Mouse (Mus musculus): ENCODE results near the gene Ltb. TPM values are rescaled to one million over a fixed set of nuclear protein-coding genes. Genes with fewer than 3 reads are reported as not detected.

Ltb gene
- polyA plus RNA-seq (2015; fragmentation: Nextera tagmentation; extraction: Ambion mirVana): 1.1 and 1.2 TPM in 2 replicates

DNA sequence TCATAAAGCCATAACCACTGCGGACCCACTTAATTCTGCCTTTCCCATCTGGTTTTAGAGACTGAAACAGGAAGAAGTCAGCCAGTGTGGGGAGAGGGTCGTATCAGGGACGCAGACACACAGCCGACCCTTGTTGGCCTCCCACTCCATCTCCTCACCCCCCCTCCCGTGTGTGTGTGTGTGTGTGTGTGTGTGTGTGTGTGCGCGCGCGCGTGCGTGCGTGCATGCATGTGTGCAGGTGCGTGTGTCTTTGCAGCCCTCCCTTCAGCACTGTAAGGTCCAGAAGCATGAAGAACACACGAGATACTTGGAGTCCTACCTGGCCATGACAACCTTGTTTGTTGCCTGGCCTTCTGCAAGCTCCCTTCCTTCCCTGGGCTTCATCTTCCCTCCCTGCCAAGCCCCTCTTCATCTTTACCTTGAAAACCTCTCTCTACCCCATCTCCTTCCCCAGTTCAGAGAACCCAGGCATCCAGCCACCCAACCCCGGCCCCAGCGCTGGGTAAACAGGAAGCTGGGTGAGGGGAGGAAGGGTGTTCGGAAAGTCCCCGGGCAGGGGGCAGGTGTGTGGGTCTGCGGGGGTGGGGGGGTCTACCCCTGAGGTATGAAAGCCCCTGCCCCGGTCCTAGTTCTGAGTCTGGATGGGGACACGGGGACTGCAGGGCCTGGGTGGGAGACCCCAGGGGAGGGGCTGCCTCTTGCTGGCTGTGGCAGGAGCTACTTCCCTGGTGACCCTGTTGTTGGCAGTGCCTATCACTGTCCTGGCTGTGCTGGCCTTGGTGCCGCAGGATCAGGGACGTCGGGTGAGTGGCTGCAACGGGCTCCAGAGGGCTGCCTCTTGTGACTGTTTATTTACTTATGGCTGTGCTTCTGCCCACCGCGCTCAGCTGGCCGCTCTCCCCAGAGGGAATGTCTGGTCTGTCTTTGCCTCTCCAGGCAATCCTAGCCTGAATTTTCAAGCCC is at the start of gene Ltb:
Gene Ltb, plus strand, starts transcription at position 559 of the 963 bp plus-strand sequence.
- Histone ChIP-seq H3K27me3 (replicated peaks; ENCODE audit: control insufficient read depth, insufficient read depth, low read length) (peaks cover 25% of the 10 kb centered on the region), H3K9me3 (ENCODE audit: control insufficient read depth, low read length) (no peaks in the 10 kb centered on the region), H3K9ac (ENCODE audit: low read depth, low read length) (no peak within 1 kb of the TSS), H3K4me1 (ENCODE audit: control insufficient read depth, insufficient read depth, low read depth, low read length) (peaks cover 8% of the 10 kb centered on the region; the same call in 1 of the 2 replicates), H3K4me2 (ENCODE audit: low read length) (peak within 1 kb of the TSS; percentile 80; the same call in 1 of the 2 replicates), H3K4me3 (ENCODE audit: low read length) (peak within 1 kb of the TSS; percentile 47), H3K36me3 (ENCODE audit: control insufficient read depth, insufficient read depth, low read length) (no peaks in the 10 kb centered on the region), H3K27ac (ENCODE audit: low read depth, low read length) (no peak within 1 kb of the TSS)
- ATAC-seq: no peak
- WGBS: 69% methylated on average over 25 of the region's 28 CpGs

DNA sequence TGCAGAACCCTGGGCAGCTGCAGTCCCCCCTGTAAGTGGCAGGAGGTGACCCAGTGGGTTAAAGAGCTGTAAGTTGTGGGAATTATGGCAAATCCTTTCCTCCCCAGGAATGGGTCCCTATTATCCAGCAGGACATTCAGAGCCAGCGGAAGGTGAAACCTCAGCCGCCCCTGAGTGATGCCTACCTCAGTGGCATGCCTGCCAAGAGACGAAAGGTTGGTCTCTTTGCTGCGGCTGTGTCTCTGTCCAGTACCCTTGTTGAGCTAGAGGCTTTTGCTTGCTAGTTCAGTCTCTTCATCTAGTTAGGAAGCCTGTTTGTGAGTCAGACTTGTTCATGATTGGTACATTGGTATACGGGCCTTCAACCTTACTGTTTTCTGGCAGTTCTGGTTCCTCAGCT is 48.1 kb upstream of the Ltb start:
- ATAC-seq: no peak
- Histone ChIP-seq H3K27me3 (replicated peaks; ENCODE audit: control insufficient read depth, insufficient read depth, low read length) (no peaks in the 10 kb centered on the region), H3K9ac (ENCODE audit: low read depth, low read length) (no peak overlapping the region), H3K9me3 (ENCODE audit: control insufficient read depth, low read length) (peaks cover 3% of the 10 kb centered on the region; the same call in 1 of the 2 replicates), H3K36me3 (ENCODE audit: control insufficient read depth, insufficient read depth, low read length) (peaks cover 90% of the 10 kb centered on the region), H3K4me2 (ENCODE audit: low read length) (no peak overlapping the region), H3K4me1 (ENCODE audit: control insufficient read depth, insufficient read depth, low read depth, low read length) (no peaks in the 10 kb centered on the region), H3K4me3 (ENCODE audit: low read length) (no peak overlapping the region), H3K27ac (ENCODE audit: low read depth, low read length) (no peak overlapping the region)
- WGBS: 90% methylated on average over 5 of the region's 5 CpGs

DNA sequence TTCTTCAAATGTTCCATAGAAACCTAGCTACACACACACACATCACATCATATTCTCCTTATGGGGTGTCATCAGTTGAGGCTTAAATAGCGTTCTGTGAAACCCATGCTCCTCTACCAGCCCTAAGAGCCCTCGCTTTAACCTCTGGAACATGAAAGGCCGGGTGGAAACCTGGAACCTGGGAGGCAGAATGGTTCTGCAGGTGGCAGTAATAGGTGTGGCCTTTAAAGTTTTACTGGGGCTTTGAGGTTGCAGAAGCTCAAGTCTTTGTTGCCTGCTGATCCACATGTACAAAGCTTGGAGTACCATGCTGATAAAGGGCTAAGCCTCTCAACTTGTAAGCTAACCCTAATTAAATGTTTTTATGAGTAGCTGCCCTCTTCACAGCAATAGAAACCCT is 46.9 kb upstream of the Ltb start:
- H3K27ac ChIP-seq (ENCODE audit: low read depth, low read length): no peak overlapping the region
- peaks cover 88% of the 10 kb centered on the region for H3K36me3 ChIP-seq (ENCODE audit: control insufficient read depth, insufficient read depth, low read length)
- H3K9me3 ChIP-seq (ENCODE audit: control insufficient read depth, low read length): peaks cover 3% of the 10 kb centered on the region; the same call in 1 of the 2 replicates
- H3K4me1 ChIP-seq (ENCODE audit: control insufficient read depth, insufficient read depth, low read depth, low read length): no peaks in the 10 kb centered on the region
- no peaks in the 10 kb centered on the region for H3K27me3 ChIP-seq (replicated peaks; ENCODE audit: control insufficient read depth, insufficient read depth, low read length)
- no peak overlapping the region for H3K4me3 ChIP-seq (ENCODE audit: low read length)
- no peak overlapping the region for H3K9ac ChIP-seq (ENCODE audit: low read depth, low read length)
- H3K4me2 ChIP-seq (ENCODE audit: low read length): no peak overlapping the region
- ATAC-seq: no peak
- 63% methylated on average over 3 of the region's 3 CpGs for WGBS

DNA sequence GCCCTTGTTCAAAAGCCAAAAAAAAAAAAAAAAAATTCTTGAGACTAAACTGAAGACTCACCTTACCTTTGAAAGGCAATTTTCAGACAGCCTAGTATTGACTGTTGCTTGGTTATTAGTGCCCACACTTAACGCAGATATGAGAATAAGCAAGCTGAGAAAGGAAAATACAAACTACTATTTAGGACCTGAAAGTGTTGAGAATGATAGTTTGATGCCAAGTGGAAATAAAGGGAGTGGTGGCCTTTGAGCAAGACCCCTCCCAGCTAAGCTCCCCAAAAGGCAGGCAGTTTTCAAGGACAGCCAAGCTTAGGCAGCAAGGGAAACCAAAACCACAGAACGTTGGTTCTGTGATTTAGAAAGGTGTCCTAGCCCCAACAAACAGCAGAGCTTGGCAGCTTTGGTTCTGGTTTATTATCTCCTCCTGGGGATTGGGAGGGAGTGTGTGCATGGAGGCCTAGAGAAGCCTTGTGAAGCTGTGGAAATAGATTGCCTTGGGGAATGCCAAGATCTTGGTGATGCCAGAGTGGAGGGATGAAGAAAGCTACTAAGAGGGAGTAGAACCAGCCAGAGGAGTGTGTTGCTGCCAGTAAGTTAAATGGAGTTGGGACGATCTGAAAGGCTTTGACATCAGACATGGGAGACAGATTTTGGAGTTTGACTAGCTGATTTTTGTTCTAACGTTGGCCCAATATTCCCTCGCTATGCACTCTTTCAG is 46.2 kb upstream of the Ltb start:
- Histone ChIP-seq H3K4me2 (ENCODE audit: low read length) (no peak overlapping the region), H3K4me1 (ENCODE audit: control insufficient read depth, insufficient read depth, low read depth, low read length) (no peaks in the 10 kb centered on the region), H3K4me3 (ENCODE audit: low read length) (no peak overlapping the region), H3K36me3 (ENCODE audit: control insufficient read depth, insufficient read depth, low read length) (peaks cover 87% of the 10 kb centered on the region), H3K9ac (ENCODE audit: low read depth, low read length) (no peak overlapping the region), H3K27ac (ENCODE audit: low read depth, low read length) (no peak overlapping the region), H3K27me3 (replicated peaks; ENCODE audit: control insufficient read depth, insufficient read depth, low read length) (no peaks in the 10 kb centered on the region), H3K9me3 (ENCODE audit: control insufficient read depth, low read length) (peaks cover 3% of the 10 kb centered on the region; the same call in 1 of the 2 replicates)
- ATAC-seq: no peak
- 72% methylated on average over 5 of the region's 5 CpGs for WGBS

DNA sequence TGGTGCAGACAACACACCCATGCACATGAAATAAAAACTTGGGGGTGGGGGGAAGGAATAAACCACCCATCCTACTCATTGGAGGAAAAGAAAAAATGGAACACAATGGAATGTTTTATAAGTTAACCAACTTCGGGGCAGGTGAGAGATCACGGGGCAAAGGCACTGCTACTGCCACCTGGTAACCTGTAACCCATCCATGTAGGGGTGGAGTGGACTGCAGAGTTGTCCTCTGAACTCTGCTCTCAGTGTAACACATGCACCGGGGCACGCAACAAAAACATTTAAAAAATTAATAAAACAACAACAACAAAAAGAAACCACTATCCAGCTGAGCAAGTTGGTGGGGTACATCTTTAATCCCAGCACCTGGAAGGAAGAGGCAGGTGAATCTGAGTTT is 42.1 kb upstream of the Ltb start:
- Histone ChIP-seq H3K4me3 (ENCODE audit: low read length) (no peak overlapping the region), H3K27ac (ENCODE audit: low read depth, low read length) (no peak overlapping the region), H3K4me2 (ENCODE audit: low read length) (no peak overlapping the region), H3K9ac (ENCODE audit: low read depth, low read length) (no peak overlapping the region), H3K27me3 (replicated peaks; ENCODE audit: control insufficient read depth, insufficient read depth, low read length) (no peaks in the 10 kb centered on the region), H3K36me3 (ENCODE audit: control insufficient read depth, insufficient read depth, low read length) (peaks cover 88% of the 10 kb centered on the region), H3K9me3 (ENCODE audit: control insufficient read depth, low read length) (no peaks in the 10 kb centered on the region), H3K4me1 (ENCODE audit: control insufficient read depth, insufficient read depth, low read depth, low read length) (no peaks in the 10 kb centered on the region)
- WGBS: 93% methylated on average over 4 of the region's 4 CpGs
- ATAC-seq: no peak

DNA sequence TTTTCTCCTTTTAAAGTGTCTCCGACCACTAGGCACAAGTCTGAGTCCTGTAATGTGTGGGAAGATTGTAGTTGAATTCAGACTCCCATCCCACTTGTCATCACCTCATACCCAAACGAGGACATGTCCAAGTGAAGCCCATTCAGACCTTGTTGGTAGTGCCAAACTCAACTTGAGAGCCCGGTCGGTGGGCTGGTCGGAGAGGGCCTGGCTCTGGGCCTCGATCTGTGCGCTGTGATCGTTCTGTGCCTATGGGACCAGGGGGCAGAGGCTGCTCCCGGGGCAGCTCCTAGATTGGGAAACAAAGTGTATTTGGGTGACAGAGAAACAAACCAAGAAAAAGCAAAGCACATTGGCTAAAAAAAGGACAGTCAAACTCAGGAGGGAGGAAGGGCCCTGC is 41.2 kb upstream of the Ltb start:
- Histone ChIP-seq H3K27ac (ENCODE audit: low read depth, low read length) (no peak overlapping the region), H3K4me1 (ENCODE audit: control insufficient read depth, insufficient read depth, low read depth, low read length) (no peaks in the 10 kb centered on the region), H3K4me3 (ENCODE audit: low read length) (no peak overlapping the region), H3K9me3 (ENCODE audit: control insufficient read depth, low read length) (no peaks in the 10 kb centered on the region), H3K36me3 (ENCODE audit: control insufficient read depth, insufficient read depth, low read length) (peaks cover 92% of the 10 kb centered on the region), H3K4me2 (ENCODE audit: low read length) (no peak overlapping the region), H3K9ac (ENCODE audit: low read depth, low read length) (no peak overlapping the region), H3K27me3 (replicated peaks; ENCODE audit: control insufficient read depth, insufficient read depth, low read length) (no peaks in the 10 kb centered on the region)
- ATAC-seq: no peak
- 92% methylated on average over 9 of the region's 9 CpGs for WGBS

DNA sequence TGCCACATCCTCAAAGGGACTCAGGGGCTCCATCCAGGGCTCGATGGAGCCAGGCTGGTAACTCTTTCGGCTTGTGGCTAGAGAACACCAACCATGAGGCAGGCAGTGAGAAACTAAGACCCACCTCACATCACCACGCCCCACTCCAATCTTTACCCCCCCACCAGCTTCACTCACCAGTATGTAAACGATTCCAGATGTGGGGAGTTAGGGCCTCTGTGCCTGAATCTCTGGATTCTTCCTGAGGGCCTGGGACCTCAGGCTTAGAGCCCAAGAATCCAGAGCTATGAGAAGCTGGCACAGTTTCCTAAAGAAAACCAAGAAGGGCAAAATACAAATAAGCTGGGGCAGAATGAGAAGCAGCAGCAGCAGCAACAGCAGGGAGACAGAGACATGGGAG is 40.3 kb upstream of the Ltb start:
- no peak overlapping the region for H3K4me3 ChIP-seq (ENCODE audit: low read length)
- no peaks in the 10 kb centered on the region for H3K27me3 ChIP-seq (replicated peaks; ENCODE audit: control insufficient read depth, insufficient read depth, low read length)
- H3K9me3 ChIP-seq (ENCODE audit: control insufficient read depth, low read length): no peaks in the 10 kb centered on the region
- H3K27ac ChIP-seq (ENCODE audit: low read depth, low read length): no peak overlapping the region
- WGBS: 88% methylated on average over 4 of the region's 4 CpGs
- no peak overlapping the region for H3K9ac ChIP-seq (ENCODE audit: low read depth, low read length)
- no peaks in the 10 kb centered on the region for H3K4me1 ChIP-seq (ENCODE audit: control insufficient read depth, insufficient read depth, low read depth, low read length)
- no peak for ATAC-seq
- H3K36me3 ChIP-seq (ENCODE audit: control insufficient read depth, insufficient read depth, low read length): peaks cover 94% of the 10 kb centered on the region
- H3K4me2 ChIP-seq (ENCODE audit: low read length): no peak overlapping the region

DNA sequence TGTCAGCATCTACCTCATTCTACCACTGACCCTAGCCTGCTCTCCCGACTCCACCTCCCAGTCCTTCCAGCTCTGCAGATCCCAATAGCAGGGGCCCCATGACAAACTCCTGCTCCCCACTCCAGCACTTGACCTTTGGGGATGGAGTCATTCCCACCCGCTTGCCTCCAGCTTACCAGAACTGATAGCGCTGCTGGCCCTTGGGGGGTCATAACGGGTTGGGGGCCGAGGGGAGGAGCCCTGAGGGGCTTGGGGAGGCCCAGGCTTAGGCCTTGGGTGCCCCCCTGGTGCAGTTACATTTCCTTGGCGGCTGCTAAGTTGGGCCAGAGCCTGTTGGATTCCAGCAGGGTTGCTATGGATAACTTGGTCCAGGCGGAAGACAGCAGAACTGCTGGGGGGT is 39.6 kb upstream of the Ltb start:
- ATAC-seq: no peak
- no peak overlapping the region for H3K4me2 ChIP-seq (ENCODE audit: low read length)
- H3K27me3 ChIP-seq (replicated peaks; ENCODE audit: control insufficient read depth, insufficient read depth, low read length): no peaks in the 10 kb centered on the region
- WGBS: 65% methylated on average over 7 of the region's 7 CpGs
- H3K9me3 ChIP-seq (ENCODE audit: control insufficient read depth, low read length): no peaks in the 10 kb centered on the region
- no peaks in the 10 kb centered on the region for H3K4me1 ChIP-seq (ENCODE audit: control insufficient read depth, insufficient read depth, low read depth, low read length)
- H3K36me3 ChIP-seq (ENCODE audit: control insufficient read depth, insufficient read depth, low read length): peaks cover 94% of the 10 kb centered on the region
- no peak overlapping the region for H3K4me3 ChIP-seq (ENCODE audit: low read length)
- no peak overlapping the region for H3K27ac ChIP-seq (ENCODE audit: low read depth, low read length)
- no peak overlapping the region for H3K9ac ChIP-seq (ENCODE audit: low read depth, low read length)

DNA sequence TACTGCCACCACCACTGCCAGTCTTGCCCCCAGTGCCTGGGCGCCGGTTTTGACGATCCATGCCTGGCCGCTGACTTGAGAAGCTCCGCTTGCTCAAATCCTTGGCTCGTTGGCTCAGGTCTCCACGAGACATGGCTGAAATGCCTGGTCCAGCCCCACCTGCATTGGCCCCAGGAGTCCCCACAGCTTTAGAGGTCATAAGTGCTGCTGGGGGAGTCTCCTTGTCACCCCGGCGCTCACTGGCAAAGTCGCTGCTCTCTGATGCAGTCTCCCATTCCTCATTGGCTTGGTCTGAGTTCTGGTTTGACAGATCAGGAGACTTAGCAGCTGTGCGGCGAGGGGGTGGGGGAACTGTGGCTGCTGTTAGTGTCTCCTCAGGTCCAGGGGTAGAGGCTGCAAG is 38.8 kb upstream of the Ltb start:
- H3K4me1 ChIP-seq (ENCODE audit: control insufficient read depth, insufficient read depth, low read depth, low read length): no peaks in the 10 kb centered on the region
- ATAC-seq: no peak
- H3K27ac ChIP-seq (ENCODE audit: low read depth, low read length): no peak overlapping the region
- 89% methylated on average over 12 of the region's 12 CpGs for WGBS
- no peak overlapping the region for H3K4me3 ChIP-seq (ENCODE audit: low read length)
- no peak overlapping the region for H3K4me2 ChIP-seq (ENCODE audit: low read length)
- H3K9ac ChIP-seq (ENCODE audit: low read depth, low read length): no peak overlapping the region
- no peaks in the 10 kb centered on the region for H3K27me3 ChIP-seq (replicated peaks; ENCODE audit: control insufficient read depth, insufficient read depth, low read length)
- H3K9me3 ChIP-seq (ENCODE audit: control insufficient read depth, low read length): no peaks in the 10 kb centered on the region
- peaks cover 94% of the 10 kb centered on the region for H3K36me3 ChIP-seq (ENCODE audit: control insufficient read depth, insufficient read depth, low read length)

All from hindbrain, embryonic 16.5 days (tissue).